Mouse (Mus musculus) heart, embryonic 13.5 days (tissue): ENCODE data around the gene Rnf144b. TPM values are rescaled to one million over a fixed set of nuclear protein-coding genes. Genes with fewer than 3 reads are reported as not detected.

Source experiments
- ATAC-seq: fragments of 200-750 bp; cut with Nextera tagmentation; 2 replicates; pipeline ENCODE4 v1.8.0; 2017; ENCODE audit warnings: moderate TSS enrichment; ENCODE audit not compliant: insufficient number of reproducible peaks, low FRiP score, low TSS enrichment; ENCODE audit errors: extremely low read depth
- H3K27ac ChIP-seq: fragments of 300-500 bp; sonication (generic); replicated peaks from 2 replicates; pipeline ENCODE4 v1.5.1; 2015; ENCODE audit warnings: moderate library complexity, mild to moderate bottlenecking, inconsistent platforms
- H3K27me3 ChIP-seq: fragments of 300-500 bp; sonication (generic); replicated peaks from 2 replicates; pipeline ENCODE4 v1.6.1; 2015; ENCODE audit warnings: mild to moderate bottlenecking, inconsistent platforms
- H3K36me3 ChIP-seq: fragments of 300-500 bp; sonication (generic); 2 replicates; pipeline ENCODE4 v1.6.1; 2015; ENCODE audit warnings: mild to moderate bottlenecking, inconsistent platforms
- H3K4me1 ChIP-seq: fragments of 300-500 bp; sonication (generic); 2 replicates; pipeline ENCODE4 v1.6.1; 2015; ENCODE audit warnings: inconsistent platforms
- H3K4me2 ChIP-seq: fragments of 300-500 bp; sonication (generic); 2 replicates; pipeline ENCODE4 v1.6.1; 2015; ENCODE audit warnings: inconsistent platforms, mild to moderate bottlenecking, moderate library complexity
- H3K4me3 ChIP-seq: fragments of 300-500 bp; sonication (generic); 2 replicates; pipeline ENCODE4 v1.5.1; 2015; ENCODE audit warnings: moderate library complexity, mild to moderate bottlenecking, inconsistent platforms
- H3K9ac ChIP-seq: fragments of 300-500 bp; sonication (generic); 2 replicates; pipeline ENCODE4 v1.6.1; 2015; ENCODE audit warnings: inconsistent platforms, mild to moderate bottlenecking, moderate library complexity
- H3K9me3 ChIP-seq: fragments of 300-500 bp; sonication (generic); 2 replicates; pipeline ENCODE4 v1.6.1; 2016; ENCODE audit warnings: inconsistent platforms
- WGBS: fragments of 180-500 bp; shearing (Covaris S2); methylation state at CpG from one replicate; pipeline ENCODE4 v1.1.7; 2015; ENCODE audit warnings: mixed read lengths; 5-methylcytosine and 5-hydroxymethylcytosine counted together
- polyA plus RNA-seq: library from polyadenylated mRNA; unstranded; fragments of >200 nt; fragmentation: Nextera tagmentation; extraction: Ambion mirVana; gene quantifications from 2 replicates; pipeline ENCODE4 v1.2.1, GENCODE M21; 2015

Gene Rnf144b
- polyA plus RNA-seq, 1 experiment from 2014 or later: 1.4 TPM

DNA sequence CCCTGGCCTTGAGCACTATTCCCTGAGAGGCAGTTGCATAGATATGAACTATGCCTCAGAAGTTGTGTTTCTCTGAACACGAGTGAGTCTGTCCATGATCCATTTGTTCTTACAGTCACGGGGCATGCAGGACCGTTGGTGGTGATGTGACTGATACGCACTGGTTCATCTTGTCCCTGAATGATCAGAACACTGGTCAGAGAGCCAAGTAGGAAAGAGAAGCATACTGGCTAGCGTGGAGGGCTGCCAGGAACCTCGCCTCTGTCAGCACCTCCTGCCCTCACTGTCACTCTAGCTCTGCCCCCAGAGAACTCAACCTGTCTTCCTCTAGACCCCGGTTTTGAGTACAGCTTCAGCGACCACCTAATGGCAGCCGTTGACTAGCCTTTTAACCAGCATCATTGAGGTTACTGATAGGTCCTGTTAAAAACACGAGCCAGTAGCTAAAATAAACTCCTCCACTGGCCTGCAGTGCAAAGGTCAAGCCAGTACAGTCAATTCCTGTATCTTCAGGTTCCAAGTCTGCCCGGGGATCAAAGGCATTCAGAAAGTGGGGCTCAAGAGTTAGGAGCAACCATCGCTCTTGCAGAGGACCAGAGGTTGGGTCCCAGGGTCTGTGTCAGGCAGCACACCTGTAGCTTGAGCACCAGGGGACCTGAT, 77.7 kb downstream of the Rnf144b start:
- Histone ChIP-seq H3K36me3 (no peaks in the 10 kb centered on the region), H3K9ac (no peak overlapping the region), H3K4me1 (peaks cover 18% of the 10 kb centered on the region), H3K9me3 (no peaks in the 10 kb centered on the region), H3K27ac (no peak overlapping the region), H3K27me3 (peaks cover 4% of the 10 kb centered on the region), H3K4me2 (no peak overlapping the region), H3K4me3 (no peak overlapping the region)
- 54% methylated on average over 12 of the region's 12 CpGs for WGBS
- ATAC-seq: no peak

DNA sequence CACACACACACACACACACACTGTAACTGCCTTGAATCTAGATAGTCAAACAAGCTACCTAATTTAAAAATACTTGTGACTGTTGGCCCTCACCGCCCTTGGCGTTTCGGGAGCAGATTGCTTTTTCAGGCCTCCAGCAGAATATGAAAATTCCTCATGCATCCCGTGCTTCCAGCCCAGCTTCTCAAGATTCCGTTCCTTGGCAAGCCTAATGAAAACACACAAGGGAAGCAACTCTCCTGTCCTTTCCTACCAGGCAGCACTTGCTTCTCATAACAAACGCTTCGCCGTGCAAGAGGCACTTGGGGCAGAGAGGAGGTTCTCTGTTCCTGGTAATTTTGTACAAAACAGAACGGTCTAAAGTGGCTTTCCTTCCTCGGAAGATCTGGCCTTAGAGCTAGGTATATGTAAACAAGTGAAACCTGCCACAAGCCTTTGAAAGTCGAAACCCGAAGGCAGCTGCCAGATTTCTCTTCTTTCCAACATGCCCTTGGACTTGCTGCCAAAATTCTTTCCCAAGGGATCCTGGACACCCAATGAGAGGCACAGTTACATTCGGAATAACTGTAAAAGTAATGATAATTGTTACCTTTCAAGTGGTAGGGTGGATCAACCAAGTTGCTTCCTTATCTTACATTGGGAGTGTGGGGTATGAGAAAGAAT, 79.6 kb downstream of the Rnf144b start:
- peaks cover 5% of the 10 kb centered on the region for H3K9me3 ChIP-seq
- no peak overlapping the region for H3K4me3 ChIP-seq
- H3K9ac ChIP-seq: no peak overlapping the region
- H3K27ac ChIP-seq: peak overlapping the region; percentile 41
- ATAC-seq: no peak
- peaks cover 15% of the 10 kb centered on the region for H3K4me1 ChIP-seq
- WGBS: 51% methylated on average over 13 of the region's 13 CpGs
- H3K4me2 ChIP-seq: no peak overlapping the region
- no peaks in the 10 kb centered on the region for H3K36me3 ChIP-seq
- H3K27me3 ChIP-seq: no peaks in the 10 kb centered on the region

DNA sequence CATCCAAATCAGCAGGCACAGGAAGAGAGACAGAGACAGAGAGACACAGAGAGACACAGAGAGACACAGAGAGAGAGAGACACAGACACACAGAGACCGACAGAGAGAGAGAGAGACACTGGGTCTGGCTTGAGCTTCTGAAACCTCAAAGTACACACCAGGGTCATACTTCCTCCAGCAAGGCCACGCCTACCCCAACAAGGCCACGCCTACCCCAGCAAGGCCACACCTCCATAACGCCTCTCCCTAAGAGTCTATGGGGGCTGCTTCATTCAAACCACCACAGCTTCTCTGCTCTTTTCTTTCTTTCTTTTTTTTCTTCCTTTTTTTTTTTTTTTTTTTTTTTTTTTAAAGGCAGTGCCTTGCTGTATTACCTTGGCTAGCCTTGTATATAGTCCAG, 88.0 kb downstream of the Rnf144b start:
- 64% methylated on average over 4 of the region's 4 CpGs for WGBS
- Histone ChIP-seq H3K4me3 (no peak overlapping the region), H3K4me2 (no peak overlapping the region), H3K27me3 (no peaks in the 10 kb centered on the region), H3K27ac (no peak overlapping the region), H3K4me1 (peaks cover 11% of the 10 kb centered on the region), H3K9ac (no peak overlapping the region), H3K9me3 (peaks cover 5% of the 10 kb centered on the region), H3K36me3 (0 out of 2 replicates have a peak, but pooled peaks cover 6% of the 10 kb centered on the region)
- no peak for ATAC-seq

DNA sequence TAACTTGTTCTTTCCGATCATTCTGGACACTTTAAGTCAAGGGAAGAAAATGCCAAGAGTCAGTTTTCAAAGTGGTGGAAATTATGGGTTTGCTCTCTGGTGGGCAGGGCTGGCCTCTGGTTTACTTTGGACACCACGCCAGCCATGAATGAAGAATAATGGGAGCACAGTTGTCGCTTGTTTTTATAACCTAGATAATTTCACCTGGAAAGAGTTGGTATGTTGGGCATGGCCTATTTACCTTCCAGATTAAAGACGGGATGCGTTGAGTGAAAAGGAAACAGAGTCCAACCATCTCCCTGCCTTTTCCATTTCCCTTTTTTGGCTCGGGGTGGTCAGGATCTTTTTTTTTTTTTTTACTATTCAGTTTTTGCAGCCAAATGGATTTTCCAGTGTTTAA, 88.5 kb downstream of the Rnf144b start:
- WGBS: 74% methylated on average over 6 of the region's 6 CpGs
- Histone ChIP-seq H3K36me3 (0 out of 2 replicates have a peak, but pooled peaks cover 6% of the 10 kb centered on the region), H3K4me3 (no peak overlapping the region), H3K4me1 (peaks cover 11% of the 10 kb centered on the region), H3K27ac (no peak overlapping the region), H3K4me2 (no peak overlapping the region), H3K9ac (no peak overlapping the region), H3K9me3 (peaks cover 5% of the 10 kb centered on the region), H3K27me3 (no peaks in the 10 kb centered on the region)
- no peak for ATAC-seq

DNA sequence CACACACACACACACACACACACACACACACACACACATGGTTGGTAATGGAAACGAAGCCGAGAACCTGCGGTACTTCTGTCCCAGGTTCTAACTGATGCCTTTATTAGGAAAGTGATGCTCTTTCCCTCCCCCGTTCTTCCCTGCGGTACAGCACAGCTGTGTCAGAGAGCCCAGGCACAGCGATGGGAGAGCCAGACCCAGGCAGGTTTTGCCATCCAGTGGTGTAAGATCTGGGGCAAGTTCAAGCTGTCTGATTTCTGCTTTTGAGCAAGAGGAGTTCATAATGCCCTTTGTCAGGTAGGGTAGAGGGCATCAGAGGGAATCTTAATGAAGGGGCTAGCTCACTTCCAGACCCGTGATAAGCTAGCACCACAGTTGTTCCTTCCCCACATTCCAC, 89.1 kb downstream of the Rnf144b start:
- Histone ChIP-seq H3K4me3 (no peak overlapping the region), H3K9me3 (peaks cover 2% of the 10 kb centered on the region), H3K27me3 (no peaks in the 10 kb centered on the region), H3K4me1 (peaks cover 11% of the 10 kb centered on the region), H3K4me2 (no peak overlapping the region), H3K36me3 (0 out of 2 replicates have a peak, but pooled peaks cover 6% of the 10 kb centered on the region), H3K27ac (peak overlapping the region; percentile 28; the same call in 1 of the 2 replicates), H3K9ac (no peak overlapping the region)
- no peak for ATAC-seq
- WGBS: 66% methylated on average over 7 of the region's 7 CpGs

DNA sequence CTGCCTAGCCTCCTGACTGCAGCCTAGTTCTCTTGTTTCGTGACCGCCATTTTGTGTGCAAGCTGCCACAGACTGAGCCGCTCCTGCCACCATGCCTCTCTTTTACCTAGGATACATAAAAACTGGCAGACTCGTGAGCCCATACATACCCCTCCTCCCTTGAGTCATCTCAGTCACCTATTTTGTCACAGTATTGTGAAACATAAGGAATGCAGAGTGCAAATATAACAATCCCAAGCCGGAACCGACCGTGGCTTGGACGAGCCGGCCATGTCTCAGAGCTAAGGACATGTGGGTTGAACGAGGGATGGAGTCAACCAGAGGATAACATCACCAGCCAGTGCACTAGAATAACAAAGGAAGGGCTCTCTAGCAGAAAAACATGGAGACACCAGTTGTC, 91.4 kb downstream of the Rnf144b start:
- H3K9ac ChIP-seq: no peak overlapping the region
- H3K4me1 ChIP-seq: peaks cover 20% of the 10 kb centered on the region
- no peak overlapping the region for H3K4me3 ChIP-seq
- no peak overlapping the region for H3K27ac ChIP-seq
- no peaks in the 10 kb centered on the region for H3K27me3 ChIP-seq
- no peak overlapping the region for H3K4me2 ChIP-seq
- H3K36me3 ChIP-seq: no peaks in the 10 kb centered on the region
- WGBS: 91% methylated on average over 10 of the region's 10 CpGs
- no peak for ATAC-seq
- no peaks in the 10 kb centered on the region for H3K9me3 ChIP-seq

DNA sequence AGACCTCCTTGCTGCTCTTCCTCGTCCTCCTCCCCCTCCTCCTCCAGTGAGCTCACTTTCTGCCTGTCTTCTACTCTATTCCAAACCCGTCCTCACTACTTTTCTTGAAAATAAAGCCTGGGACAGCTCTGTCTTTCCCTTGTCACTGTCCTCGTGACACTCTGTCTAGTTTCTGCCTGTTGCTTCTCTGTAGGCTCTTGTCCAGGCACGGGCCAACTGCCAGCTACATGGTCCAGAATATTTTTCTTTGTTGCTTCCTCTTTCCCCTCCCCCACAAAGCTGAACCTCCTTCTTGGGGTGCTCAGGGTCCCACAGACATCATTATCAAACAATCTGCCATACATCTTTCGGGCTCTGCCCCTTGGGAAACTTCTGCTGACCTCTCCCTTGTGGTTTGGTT, 92.4 kb downstream of the Rnf144b start:
- Histone ChIP-seq H3K9me3 (no peaks in the 10 kb centered on the region), H3K27ac (no peak overlapping the region; the same call in 1 of the 2 replicates), H3K4me1 (peaks cover 20% of the 10 kb centered on the region), H3K27me3 (no peaks in the 10 kb centered on the region), H3K4me2 (no peak overlapping the region), H3K36me3 (no peaks in the 10 kb centered on the region), H3K4me3 (no peak overlapping the region), H3K9ac (no peak overlapping the region)
- ATAC-seq: no peak
- 49% methylated on average over 5 of the region's 5 CpGs for WGBS

DNA sequence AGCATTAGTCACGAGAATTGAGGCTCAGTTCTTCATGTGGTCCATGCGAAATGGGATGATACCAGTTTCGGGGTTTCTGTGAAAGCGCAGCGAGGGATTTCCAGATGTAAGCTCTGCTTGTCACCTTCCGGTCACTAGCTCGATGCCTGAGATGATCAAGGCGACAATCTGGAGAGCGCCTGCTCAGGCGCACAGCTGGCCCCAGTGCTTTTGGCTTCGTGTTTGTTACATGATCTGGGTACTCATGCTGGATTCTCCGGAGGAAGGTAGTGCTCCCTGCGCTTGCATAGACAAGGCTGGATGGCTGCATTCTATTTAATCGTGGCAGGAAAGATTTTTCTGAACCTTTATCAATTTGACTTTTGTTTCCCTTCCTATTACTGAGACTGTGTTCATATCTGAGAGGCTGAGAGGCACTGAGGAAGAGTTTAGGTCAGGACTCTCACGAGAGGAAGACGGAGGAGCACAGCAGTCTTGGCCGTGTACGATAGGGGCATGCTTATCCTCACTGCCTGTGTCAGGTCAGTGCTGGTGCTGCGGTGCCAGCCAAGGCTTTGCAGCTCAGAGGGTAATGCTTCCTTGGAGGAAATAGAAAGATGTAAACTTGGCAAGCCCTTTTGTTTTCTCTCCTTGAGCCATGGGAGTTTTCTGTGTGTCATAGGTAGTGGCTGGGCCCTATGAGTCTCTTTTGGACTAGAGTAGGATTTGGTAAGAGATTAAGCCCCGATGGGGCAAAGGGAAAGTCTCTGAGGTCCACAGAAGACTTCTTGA, 93.5 kb downstream of the Rnf144b start:
- no peak overlapping the region for H3K4me2 ChIP-seq
- no peak overlapping the region for H3K27ac ChIP-seq
- H3K9me3 ChIP-seq: no peaks in the 10 kb centered on the region
- no peak for ATAC-seq
- no peaks in the 10 kb centered on the region for H3K36me3 ChIP-seq
- H3K27me3 ChIP-seq: no peaks in the 10 kb centered on the region
- 69% methylated on average over 20 of the region's 20 CpGs for WGBS
- H3K4me1 ChIP-seq: peaks cover 20% of the 10 kb centered on the region
- no peak overlapping the region for H3K9ac ChIP-seq
- H3K4me3 ChIP-seq: no peak overlapping the region

DNA sequence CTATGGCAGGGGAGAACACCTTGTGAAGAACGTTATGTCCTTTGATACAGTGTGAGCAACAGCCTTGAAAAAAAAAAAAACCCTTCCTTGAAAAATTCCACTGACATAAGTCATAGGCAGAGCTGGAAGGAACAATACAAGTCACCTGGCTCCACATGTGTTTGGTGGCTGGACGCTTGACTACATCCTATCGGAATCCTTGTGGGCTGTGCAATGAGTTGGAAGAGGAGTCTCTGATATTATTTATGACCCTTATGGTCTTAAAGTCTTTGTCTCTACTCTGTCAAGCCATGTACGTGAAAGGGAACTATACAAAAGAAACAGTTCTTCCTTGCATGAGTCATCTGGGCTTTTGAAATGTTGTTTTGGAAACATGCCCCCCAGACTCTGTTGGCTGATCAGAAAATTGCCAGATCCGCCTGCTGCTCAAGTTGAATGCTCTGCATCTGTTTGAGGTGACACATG, 94.7 kb downstream of the Rnf144b start:
- H3K4me2 ChIP-seq: no peak overlapping the region
- H3K4me1 ChIP-seq: peaks cover 13% of the 10 kb centered on the region
- no peak for ATAC-seq
- no peak overlapping the region for H3K27ac ChIP-seq
- H3K27me3 ChIP-seq: no peaks in the 10 kb centered on the region
- WGBS: 71% methylated on average over 5 of the region's 5 CpGs
- H3K9ac ChIP-seq: no peak overlapping the region
- no peaks in the 10 kb centered on the region for H3K9me3 ChIP-seq
- no peak overlapping the region for H3K4me3 ChIP-seq
- no peaks in the 10 kb centered on the region for H3K36me3 ChIP-seq

DNA sequence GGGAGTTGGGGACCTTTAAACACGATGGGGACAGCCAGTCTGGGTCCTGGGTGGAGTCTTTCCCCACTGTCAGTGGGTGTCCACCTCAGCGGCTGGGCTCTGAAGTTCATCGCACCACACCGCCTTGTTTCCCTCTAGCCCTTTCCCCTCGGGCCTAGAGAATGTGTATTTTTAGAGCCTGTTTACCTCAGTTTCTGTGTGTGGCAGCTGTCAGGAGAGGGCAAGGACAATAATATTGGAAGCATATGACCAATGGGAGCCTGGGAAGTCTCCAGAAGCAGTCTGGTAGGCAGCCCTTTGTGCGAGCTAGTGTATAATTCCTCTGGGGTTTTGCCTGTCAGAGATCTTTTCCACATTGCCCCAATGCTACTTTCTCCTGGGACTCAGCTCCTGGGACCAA, 95.9 kb downstream of the Rnf144b start:
- H3K4me2 ChIP-seq: no peak overlapping the region
- peaks cover 13% of the 10 kb centered on the region for H3K4me1 ChIP-seq
- no peaks in the 10 kb centered on the region for H3K27me3 ChIP-seq
- ATAC-seq: no peak
- H3K9ac ChIP-seq: no peak overlapping the region
- no peak overlapping the region for H3K4me3 ChIP-seq
- no peak overlapping the region for H3K27ac ChIP-seq
- no peaks in the 10 kb centered on the region for H3K36me3 ChIP-seq
- H3K9me3 ChIP-seq: no peaks in the 10 kb centered on the region
- WGBS: 52% methylated on average over 6 of the region's 6 CpGs

DNA sequence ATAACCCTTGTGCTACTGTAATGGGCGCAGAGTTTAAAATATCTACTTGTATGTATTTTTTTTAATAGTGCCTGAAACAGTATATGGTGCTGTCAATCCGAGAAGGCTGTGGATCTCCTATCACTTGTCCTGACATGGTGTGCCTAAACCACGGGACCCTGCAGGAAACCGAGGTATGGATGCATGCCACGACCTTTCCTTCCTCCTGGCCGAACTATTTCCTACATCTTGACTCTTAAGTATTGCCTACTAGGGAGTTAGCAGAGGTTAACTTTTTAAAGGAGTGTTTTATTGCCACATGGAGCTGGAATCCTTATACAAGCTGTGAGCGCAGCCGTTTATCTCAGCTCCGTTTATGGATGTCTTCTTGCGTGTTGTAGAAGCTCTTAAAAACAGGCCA, 98.0 kb downstream of the Rnf144b start:
- H3K9ac ChIP-seq: no peak overlapping the region
- 70% methylated on average over 10 of the region's 10 CpGs for WGBS
- H3K9me3 ChIP-seq: no peaks in the 10 kb centered on the region
- no peak overlapping the region for H3K27ac ChIP-seq
- H3K4me3 ChIP-seq: no peak overlapping the region
- no peaks in the 10 kb centered on the region for H3K36me3 ChIP-seq
- no peak overlapping the region for H3K4me2 ChIP-seq
- peaks cover 26% of the 10 kb centered on the region for H3K4me1 ChIP-seq
- ATAC-seq: no peak
- no peaks in the 10 kb centered on the region for H3K27me3 ChIP-seq
